Mouse (Mus musculus) embryonic fibroblast, embryonic 13.5 days (primary cell): Measurements from ENCODE around the gene Gpc4. TPM values are rescaled to one million over a fixed set of nuclear protein-coding genes. Genes with fewer than 3 reads are reported as not detected.

Experiments
- H3K27ac ChIP-seq: 2 replicates; pipeline ENCODE4 v1.5.1; 2012; ENCODE audit warnings: low read length, control low read depth, inconsistent platforms; ENCODE audit not compliant: insufficient read depth
- H3K4me1 ChIP-seq: 2 replicates; pipeline ENCODE4 v1.6.1; 2011; ENCODE audit warnings: low read length; ENCODE audit not compliant: control insufficient read depth, insufficient read depth
- H3K4me3 ChIP-seq: 2 replicates; pipeline ENCODE4 v1.5.1; 2011; ENCODE audit warnings: mild to moderate bottlenecking, control low read depth, low read length; ENCODE audit not compliant: insufficient read depth
- CTCF ChIP-seq: IDR thresholded peaks from 2 replicates; pipeline ENCODE4 v1.5.1; 2011; ENCODE audit warnings: mild to moderate bottlenecking, control low read depth, low read length, moderate library complexity, borderline replicate concordance; ENCODE audit not compliant: insufficient read depth
- POLR2A ChIP-seq: IDR thresholded peaks from 2 replicates; pipeline ENCODE4 v1.6.1; 2011; ENCODE audit warnings: low read depth, mild to moderate bottlenecking, control low read depth, low read length, moderate library complexity
- polyA plus RNA-seq: library from polyadenylated mRNA; stranded (reverse); fragments of >200 nt; gene quantifications from 2 replicates; pipeline ENCODE4 v1.2.4, GENCODE M21; 2011; ENCODE audit warnings: low read depth; ENCODE audit not compliant: missing spikeins, insufficient read length

The Gpc4 gene
- 214 and 232 TPM in 2 replicates for polyA plus RNA-seq

GRCm38 (mm10) chrX:52164738-52165554, at the start of gene Gpc4:
Gpc4 (minus strand) TSS chrX:52165252.
- peak within 1 kb of the TSS; percentile 95 for H3K4me3 ChIP-seq
- TF ChIP-seq CTCF = no peak
- TF ChIP-seq POLR2A = peak; percentile 95
- H3K4me1 ChIP-seq = no peaks in the 10 kb centered on the region
- peak within 1 kb of the TSS; percentile 34; the same call in 1 of the 2 replicates for H3K27ac ChIP-seq

- peaks cover 3% of the 10 kb centered on the region; the same call in 1 of the 2 replicates for H3K4me1 ChIP-seq
- TF ChIP-seq POLR2A (no peak), CTCF (no peak)
Observed at GRCm38 (mm10) chrX:52212846-52213245, 47.8 kb upstream of the Gpc4 start.

GRCm38 (mm10) chrX:52199836-52200235, 34.8 kb upstream of the Gpc4 start:
- H3K27ac ChIP-seq = no peak overlapping the region
- TF ChIP-seq CTCF (no peak), POLR2A (no peak)
- no peak overlapping the region for H3K4me3 ChIP-seq
- H3K4me1 ChIP-seq = no peaks in the 10 kb centered on the region

More at GRCm38 (mm10) chrX:52212846-52213245, 47.8 kb upstream of the Gpc4 start:
- no peak overlapping the region for H3K27ac ChIP-seq
- H3K4me3 ChIP-seq = no peak overlapping the region

- Histone ChIP-seq H3K4me3 (no peak overlapping the region), H3K27ac (no peak overlapping the region), H3K4me1 (no peaks in the 10 kb centered on the region)
- no peak for TF ChIP-seq POLR2A
- TF ChIP-seq CTCF = no peak
Observed at GRCm38 (mm10) chrX:52193311-52193968, 28.4 kb upstream of the Gpc4 start.

GRCm38 (mm10) chrX:52189094-52189493, 24.0 kb upstream of the Gpc4 start:
- Histone ChIP-seq H3K4me1 (no peaks in the 10 kb centered on the region), H3K4me3 (no peak overlapping the region), H3K27ac (no peak overlapping the region)
- no peak for TF ChIP-seq POLR2A
- no peak for TF ChIP-seq CTCF

GRCm38 (mm10) chrX:52183551-52184442, 18.7 kb upstream of the Gpc4 start:
- no peak overlapping the region for H3K27ac ChIP-seq
- H3K4me3 ChIP-seq = no peak overlapping the region
- H3K4me1 ChIP-seq = no peaks in the 10 kb centered on the region
- no peak for TF ChIP-seq POLR2A
- TF ChIP-seq CTCF = no peak

GRCm38 (mm10) chrX:52181401-52181800, 16.3 kb upstream of the Gpc4 start:
- no peak overlapping the region for H3K4me3 ChIP-seq
- TF ChIP-seq CTCF = no peak
- TF ChIP-seq POLR2A = no peak
- no peaks in the 10 kb centered on the region for H3K4me1 ChIP-seq
- no peak overlapping the region for H3K27ac ChIP-seq

- TF ChIP-seq CTCF = no peak
- TF ChIP-seq POLR2A = no peak
- Histone ChIP-seq H3K4me1 (no peaks in the 10 kb centered on the region), H3K4me3 (no peak overlapping the region), H3K27ac (no peak overlapping the region)
Observed at GRCm38 (mm10) chrX:52177067-52177466, 12.0 kb upstream of the Gpc4 start.

GRCm38 (mm10) chrX:52167519-52168244, 2.6 kb upstream of the Gpc4 start:
- no peak overlapping the region for H3K27ac ChIP-seq
- H3K4me1 ChIP-seq = no peaks in the 10 kb centered on the region
- TF ChIP-seq POLR2A (no peak), CTCF (no peak)
- no peak overlapping the region for H3K4me3 ChIP-seq
